Mouse (Mus musculus) telencephalon, adult 2 months (tissue): ENCODE data around the gene Tcaf2.

Experiments used
- DNase-seq: peaks from one replicate; pipeline ENCODE4 v3.0.0-alpha.2; 2011; ENCODE audit warnings: low read depth, low spot score

Tcaf2 gene

GRCm38 (mm10) chr6:42644912-42645549 is at the start of gene Tcaf2:
TSS of gene Tcaf2 (minus strand) at chr6:42645254.
- peak; percentile 17 for DNase-seq

DNA sequence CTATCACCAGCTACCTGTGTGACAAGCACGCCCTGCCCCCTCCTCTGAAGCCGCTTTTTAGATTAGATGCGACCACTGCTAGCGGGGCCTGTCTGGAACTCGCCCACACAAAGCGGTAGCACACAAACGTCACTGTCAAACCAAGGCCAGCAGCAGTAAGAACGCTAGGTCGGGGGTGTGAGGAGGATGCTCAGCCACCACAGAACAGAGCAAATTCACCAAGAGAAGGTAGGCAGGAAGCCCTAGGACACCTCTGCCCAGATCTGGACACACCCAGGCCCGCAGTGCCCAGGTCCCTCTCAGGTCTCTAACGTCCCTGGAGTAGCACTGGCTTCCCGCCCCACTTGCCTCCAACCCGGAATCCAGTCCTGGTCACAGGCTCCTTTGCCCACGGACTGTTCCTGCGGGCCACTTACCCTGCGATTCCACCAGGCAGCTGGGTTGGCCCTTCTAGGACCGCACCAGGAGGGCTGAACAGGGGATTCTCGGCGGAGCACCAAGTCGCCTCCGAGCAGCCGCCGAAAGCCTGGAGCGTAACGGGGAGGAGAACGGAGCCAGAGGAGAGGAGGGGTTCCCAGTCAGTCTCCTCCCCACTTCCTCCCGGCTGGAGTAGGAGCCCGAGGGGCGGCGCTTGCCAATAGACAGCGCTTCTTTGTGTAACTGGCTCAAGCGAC is 47.6 kb upstream of the Tcaf2 start:
- DNase-seq = peak; percentile 74

DNA sequence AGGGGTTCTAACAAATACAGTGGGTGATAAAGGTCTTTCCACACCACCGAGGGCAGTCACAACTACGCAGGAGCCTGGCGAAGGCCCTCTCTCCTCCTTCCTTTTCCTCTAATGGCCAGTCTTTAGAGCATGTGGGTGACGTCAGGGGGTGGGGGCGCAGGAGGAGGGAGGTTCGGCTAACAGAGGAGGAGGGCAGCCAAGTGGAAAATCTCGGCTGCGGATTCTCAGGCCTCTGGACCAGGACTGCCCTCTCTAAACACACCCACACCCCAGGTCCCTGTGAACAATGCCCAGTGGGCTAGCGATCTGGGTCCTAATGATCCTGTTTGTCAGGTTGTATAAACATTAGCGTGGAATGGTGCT is 47.1 kb upstream of the Tcaf2 start:
- peak; percentile 60 for DNase-seq

GRCm38 (mm10) chr6:42689761-42690160 is 44.7 kb upstream of the Tcaf2 start:
- DNase-seq = no peak

- DNase-seq = no peak
These were observed 42.9 kb upstream of the Tcaf2 start for GRCm38 (mm10) chr6:42687907-42688306.

- DNase-seq = peak; percentile 64
These were observed 35.0 kb upstream of the Tcaf2 start for GRCm38 (mm10) chr6:42680077-42680476.

- no peak for DNase-seq
These were observed 31.0 kb upstream of the Tcaf2 start for GRCm38 (mm10) chr6:42676011-42676410.

DNA sequence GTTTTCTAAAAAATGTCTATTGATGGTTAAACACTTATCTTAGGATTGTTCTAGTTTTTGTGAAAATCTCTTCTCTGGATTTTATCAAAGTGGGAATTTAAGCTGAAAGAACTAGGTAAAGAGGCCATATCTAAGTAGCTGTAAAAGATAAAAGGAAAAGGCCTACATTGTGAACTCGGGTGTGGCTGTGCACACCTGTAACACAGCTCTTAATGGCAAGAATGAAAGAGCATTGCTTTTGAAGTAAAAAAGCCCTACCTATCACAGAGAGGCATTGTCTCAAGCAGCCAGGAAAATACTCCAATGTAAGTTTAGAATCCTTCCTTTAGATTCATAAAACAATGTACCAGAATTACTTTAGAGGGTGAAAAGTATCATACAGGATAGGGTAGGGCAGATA is 26.7 kb upstream of the Tcaf2 start:
- DNase-seq = no peak

- DNase-seq = no peak
These were observed 22.7 kb upstream of the Tcaf2 start for GRCm38 (mm10) chr6:42667722-42668121.

GRCm38 (mm10) chr6:42661739-42662138 is 16.7 kb upstream of the Tcaf2 start:
- DNase-seq = no peak

DNA sequence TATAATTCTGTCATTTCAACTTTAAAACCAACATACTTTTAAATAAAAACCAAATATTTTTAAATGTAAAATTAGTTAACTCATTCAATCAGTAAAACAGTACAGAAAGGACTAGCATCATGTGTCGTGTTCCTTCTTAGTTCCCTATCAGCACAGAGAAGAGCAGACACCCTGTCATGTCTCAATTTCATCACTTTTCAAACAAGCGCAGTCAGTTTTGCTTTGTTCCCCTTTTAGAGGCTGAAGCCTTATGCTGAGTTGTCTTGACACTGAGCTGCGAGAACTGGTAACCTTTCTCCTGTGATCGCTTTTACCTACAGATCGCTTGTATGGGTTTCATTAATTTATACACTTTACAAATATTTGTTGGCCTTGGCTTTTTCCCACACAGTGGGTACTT is 10.7 kb downstream of the Tcaf2 start:
- DNase-seq = no peak

- no peak for DNase-seq
These were observed 13.7 kb downstream of the Tcaf2 start for GRCm38 (mm10) chr6:42631395-42631794.

DNA sequence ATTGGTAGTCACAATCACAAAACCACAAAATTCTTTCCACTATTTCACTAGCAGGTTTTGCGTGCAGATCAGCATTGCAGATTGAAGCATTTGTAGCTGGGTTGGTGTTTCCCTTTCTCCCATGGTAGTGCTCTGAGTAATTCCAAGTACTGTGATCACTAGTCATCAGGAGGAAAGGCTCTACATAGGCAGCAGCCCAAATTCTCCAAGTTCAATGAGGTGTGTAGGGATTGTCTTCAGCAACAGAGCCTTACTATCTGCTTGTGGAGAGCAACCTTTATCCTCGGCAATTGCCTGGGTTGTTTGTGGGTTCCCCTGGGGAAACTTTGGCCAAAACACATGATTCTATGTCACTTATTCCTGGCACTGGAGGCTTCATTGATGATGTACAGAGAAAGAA is 28.1 kb downstream of the Tcaf2 start:
- DNase-seq = no peak

GRCm38 (mm10) chr6:42612218-42612617 is 32.8 kb downstream of the Tcaf2 start:
- DNase-seq = peak; percentile 6

DNA sequence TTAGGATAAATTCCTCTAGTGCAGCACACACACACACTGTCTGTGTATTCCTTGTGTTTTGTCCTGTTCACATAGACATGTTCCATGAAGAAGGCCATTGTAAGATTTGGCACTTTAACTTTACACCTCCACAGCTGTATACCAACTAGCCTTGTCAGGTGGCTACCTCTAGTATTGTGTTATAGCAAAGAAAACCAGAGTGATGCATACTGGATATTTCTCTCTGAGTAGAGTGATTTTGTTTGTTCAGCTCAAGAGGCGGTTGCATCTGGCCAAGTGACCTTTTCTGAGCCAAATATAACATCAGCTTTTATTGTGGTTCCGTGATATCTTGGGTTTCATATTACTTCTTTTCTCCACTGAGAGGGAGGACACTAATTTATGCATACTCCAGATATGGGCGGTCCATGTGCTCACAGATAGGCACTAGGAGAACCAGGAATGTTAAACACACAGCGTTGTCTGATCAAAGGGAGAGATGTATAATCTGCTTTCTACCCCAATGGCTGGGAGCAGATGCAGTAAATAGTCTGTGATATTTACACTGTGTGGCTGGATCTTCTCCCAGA is 34.0 kb downstream of the Tcaf2 start:
- no peak for DNase-seq

- no peak for DNase-seq
These were observed 47.5 kb downstream of the Tcaf2 start, which contains the start of gene Tcaf3 for GRCm38 (mm10) chr6:42597592-42597991. TSS of gene Tcaf3 (minus strand) at chr6:42597692.

DNA sequence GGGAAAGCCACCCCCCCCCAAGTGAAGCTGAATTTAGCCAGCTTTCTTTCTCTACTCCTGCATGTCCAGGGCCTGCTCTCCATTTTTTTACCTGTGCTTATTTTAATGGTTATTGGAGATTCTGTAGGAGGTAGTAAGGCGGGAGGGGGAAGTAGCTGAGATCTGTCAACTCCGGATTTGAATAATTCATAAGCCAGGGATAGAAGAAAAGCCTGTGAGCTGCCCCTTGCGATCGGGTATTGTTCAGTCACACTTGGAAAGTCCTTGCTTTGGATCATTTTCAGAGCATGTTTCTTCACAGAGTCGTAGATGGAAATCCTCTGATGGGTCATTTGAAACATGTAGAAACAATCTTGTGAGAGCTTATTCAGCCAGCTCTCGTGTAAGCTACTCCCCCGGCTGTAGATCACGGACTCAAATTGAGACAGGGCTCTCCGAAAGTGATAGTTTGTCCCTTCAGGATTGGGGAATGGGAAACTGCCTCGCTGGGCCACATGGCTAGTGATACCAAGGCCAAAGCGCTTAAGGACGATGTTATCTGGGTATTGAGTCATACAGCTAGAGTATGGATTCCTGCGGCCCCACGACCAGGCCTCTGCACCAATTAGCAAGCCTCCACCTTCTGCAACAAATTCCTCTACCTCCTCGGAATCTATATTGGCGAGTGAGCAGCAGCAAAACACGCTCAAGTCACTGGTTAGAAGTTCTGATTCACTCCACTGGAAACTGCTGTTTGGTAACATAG is 51.7 kb downstream of the Tcaf2 start:
- DNase-seq = no peak

DNA sequence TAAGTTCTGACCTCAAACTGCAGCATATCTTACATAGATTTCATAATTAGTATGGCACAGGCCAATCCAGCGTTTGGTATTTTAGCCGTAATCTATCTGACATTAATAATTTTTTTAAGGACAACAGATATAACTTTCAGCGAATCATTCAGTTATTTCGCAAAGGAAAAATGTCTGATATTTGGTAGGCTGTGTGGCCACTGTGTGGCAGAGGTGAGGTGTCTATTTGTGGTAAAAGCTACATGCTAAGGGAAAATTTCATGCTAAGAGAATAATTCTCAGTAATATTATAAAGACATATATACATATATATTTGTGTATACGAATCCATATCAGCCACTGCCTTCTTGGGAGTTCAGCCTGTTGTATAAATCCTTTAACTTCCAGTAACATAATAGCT is 58.5 kb downstream of the Tcaf2 start:
- no peak for DNase-seq

GRCm38 (mm10) chr6:42583488-42583872 is 61.6 kb downstream of the Tcaf2 start:
- no peak for DNase-seq

DNA sequence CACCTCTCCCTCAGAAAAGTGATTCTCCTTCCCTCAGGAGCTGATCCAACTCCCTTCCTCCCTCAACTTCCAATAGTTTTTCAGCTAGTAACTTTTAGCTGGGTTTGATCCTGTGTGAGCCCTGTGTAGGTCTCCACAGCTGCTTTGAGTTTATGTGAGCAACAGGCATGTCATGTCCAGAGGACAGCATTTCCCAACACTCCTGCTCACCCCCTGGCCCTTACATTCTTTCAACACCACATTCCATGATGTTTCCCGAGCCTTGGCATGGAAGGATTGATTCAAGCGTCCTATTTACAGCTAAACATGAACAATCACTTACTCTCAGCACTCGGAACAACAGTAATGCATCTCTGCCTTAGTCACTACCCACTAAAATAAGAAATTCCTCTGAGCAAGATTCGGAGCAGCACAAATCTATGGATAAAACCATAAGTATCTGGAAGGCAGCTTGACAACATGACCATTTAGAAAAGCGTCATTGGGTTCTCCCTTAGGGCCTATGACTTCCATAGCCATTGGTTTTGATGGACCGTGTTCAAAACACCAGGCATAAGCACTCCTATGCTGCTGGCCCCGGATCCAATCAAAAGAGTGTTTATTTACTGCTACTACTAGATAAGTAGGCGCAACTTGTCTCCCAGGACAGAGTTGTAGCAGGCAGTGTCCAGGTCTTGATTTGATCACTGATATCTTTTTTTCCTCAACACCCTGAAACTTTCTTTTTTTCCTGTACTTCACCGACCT is 62.1 kb downstream of the Tcaf2 start:
- DNase-seq = no peak

- no peak for DNase-seq
These were observed 66.4 kb downstream of the Tcaf2 start for GRCm38 (mm10) chr6:42578678-42579077.

GRCm38 (mm10) chr6:42577433-42577832 is 67.6 kb downstream of the Tcaf2 start:
- no peak for DNase-seq
